Mouse (Mus musculus) layer of hippocampus, postnatal 25 days (tissue): Measurements from ENCODE around the gene Cbarp. TPM values are rescaled to one million over a fixed set of nuclear protein-coding genes. Genes with fewer than 3 reads are reported as not detected.

ENCODE experiments used
- DNase-seq, 2 experiments: peaks; one replicate each; pipeline ENCODE4 v3.0.0; 2022; ENCODE audit warnings: mixed read lengths in 2 of 2, low spot score in 1 of 2; ENCODE audit errors: extremely low spot score in 1 of 2
- total RNA-seq, 2 experiments: library from RNA; stranded (reverse); gene quantifications; 2 replicates each; pipeline ENCODE4 v1.2.3; 2021

The Cbarp gene
- total RNA-seq, 2 experiments from 2014 or later = 399 to 401 TPM

DNA sequence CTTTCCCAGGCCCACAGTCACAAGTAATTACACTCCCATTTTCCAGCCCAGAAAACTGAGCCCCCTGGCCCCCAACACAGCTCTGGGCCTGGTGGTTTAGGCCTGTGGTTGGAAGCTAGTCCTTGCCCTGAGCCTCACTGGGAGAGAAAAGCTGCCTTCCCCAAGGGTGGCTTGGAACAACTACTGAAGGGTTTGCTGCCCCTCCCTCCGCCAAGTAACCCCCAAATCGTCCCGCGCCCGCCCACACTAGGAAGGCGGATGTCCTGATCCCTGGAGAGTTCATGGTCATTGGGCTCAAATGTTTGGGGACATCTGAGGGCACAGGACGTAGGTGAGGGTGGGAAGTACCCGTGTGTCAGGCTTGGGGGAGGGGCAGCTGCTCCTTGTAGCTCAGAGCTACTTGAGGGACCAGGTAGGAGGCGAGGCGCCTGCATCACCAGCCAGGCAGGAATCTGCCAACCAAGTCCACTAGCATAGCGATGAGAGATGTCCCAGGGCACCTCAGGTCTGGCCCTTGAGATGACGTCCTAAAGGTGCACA, 18.5 kb upstream of the Cbarp start:
- no peak for DNase-seq

DNA sequence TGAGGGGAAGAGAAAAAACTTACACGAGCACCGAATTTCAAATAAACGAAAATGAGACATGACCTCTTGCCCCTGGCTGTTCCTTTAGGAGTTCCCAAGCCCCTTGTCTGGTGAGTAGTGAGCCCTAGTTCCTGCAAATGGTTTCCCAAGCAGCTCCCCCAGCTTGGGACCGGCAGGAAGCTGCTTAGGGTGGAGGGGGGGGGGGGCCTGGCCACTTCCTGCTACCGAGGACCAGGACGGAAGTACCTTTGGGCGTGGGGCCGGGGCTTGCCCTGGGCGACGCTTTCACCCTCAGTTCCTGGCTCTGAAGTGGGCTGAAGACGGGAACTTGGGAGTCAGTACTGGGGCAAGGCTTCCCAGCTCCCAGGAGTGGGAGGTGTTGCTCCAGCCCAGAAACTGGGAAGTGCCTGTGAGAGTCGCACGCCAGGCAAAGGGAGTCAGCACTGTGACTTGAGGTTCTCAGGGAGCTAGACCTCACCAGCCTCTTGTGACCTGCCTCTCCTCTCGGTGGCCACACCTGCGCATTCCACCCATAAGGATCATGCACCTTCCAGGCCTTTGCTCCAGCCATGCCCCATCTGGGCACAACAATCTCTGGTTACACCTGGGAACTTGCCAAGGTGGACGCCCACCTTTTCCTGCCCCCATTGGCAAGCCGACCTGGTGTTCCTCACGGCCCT, 17.8 kb upstream of the Cbarp start:
- no peak for DNase-seq

DNA sequence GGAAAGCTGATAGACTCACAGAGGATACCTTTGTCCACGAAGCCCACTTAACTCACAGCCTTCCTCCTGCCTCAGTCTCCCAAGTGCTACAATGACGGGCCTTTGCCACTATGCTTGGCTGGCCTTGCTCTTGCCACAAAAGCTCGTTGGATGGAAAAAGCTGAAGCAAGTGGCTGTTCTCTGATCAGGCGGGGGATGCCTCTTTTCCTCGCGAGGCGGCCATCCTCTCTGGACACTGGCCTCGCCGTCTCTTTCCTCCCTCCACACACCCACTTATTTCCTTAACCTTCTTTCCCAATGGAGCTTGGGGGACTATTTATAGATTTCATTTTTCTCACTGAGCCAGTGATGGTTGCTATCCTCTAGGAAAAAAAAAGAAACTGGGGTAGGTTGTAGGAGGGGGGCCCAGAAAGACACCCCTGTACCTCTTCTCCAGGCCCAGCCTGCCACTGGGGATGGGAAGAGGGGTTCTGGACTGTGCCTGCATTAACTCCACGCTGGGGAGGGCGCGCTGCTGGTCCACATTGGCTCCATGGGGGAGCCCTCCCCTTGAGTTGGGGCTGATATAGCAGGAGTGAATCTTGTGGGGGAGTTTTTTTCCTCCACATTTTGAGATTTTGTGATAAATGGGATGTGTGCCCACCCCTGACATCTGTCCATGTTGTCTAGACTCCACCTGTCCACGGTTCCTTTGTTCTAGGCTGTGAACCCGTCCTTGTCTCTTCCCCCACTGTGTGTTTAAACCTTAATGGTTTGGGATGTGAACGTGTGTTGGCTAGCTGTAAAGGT, 16.7 kb upstream of the Cbarp start:
- DNase-seq = no peak

DNA sequence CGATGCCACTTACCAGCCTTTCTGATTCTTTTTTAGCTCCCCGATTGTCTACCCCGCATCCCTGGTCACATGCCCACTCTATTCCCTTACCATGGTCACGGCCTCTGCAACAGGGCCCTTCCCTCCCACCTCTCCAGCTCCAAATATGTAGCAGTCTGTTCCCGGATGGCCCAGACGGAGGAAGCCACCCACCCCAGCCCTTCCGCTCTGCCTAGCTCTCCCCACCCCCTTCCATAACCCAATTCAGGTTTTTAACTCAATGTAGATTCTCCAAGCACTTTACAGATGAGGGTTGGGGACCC, 16.1 kb upstream of the Cbarp start:
- DNase-seq = no peak

DNA sequence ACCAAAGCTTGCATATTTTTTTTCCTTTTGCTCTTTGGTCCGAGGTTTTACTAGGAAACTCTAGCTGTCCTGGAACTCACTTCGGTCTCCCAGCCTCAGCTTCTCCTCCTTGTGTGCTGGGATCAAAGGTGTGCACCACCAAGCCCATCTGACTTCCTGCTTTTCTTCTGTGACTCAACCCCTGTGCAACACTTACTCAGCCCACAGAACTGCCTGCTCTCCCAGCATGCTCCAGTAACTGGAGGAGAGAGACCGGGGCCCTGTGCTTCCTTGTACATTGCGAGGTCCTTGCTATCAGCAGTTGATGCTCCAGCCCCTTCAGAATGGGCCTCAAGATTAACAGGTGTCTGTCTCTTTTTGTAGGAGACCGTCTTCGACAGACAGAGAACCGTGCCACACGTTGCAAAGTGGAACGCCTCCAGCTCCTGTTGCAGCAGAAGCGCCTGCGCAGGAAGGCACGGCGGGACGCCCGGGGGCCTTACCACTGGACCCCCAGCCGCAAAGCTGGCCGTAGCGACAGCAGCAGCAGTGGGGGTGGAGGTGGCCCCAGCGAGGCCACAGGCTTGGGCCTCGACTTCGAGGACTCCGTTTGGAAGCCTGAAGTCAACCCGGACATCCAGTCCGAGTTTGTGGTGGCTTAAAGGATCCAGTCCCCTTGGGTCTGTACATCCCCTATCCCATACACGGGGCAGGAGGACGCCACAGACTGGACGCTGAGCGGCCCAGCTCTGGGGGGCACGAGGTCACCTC, 15.5 kb upstream of the Cbarp start:
- no peak for DNase-seq

DNA sequence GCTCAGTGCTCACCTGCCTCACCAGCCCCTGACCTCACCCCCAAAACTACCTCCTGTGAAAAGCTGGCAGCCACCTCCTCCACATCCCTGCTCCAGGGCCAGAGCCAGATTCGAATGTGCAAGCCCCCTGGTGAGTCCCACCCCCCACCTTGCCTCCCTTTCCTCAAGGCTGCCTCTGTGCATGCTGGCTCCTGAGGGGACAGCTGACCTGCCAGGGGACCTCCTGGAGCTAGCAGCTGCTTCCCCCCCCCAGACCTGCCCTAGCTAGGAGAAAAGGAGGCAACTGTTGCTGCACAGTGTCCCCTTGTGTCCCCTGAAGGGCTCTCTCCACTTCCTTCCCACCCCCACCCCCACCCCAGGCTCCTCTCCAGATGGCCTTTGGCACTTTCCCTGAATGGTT, 14.6 kb upstream of the Cbarp start:
- no peak for DNase-seq

DNA sequence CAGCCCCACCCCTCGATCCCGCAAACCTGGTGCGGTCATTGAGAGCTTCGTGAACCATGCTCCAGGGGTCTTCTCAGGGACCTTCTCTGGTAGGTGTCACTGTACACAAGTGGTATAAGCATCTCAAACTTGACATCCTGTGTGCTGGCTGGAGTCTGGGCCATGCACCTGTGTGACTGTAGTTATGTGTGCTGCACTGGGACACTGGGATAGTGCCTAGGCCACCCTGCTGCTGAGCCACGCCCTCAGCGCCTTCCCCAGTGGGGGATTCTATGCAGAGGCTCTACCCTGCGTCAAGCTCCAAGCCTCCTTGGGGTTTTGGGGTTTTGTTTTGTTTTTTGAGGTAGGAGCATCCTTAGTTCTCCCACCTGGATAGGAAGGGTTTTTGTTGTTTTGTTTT, 13.7 kb upstream of the Cbarp start:
- no peak for DNase-seq

DNA sequence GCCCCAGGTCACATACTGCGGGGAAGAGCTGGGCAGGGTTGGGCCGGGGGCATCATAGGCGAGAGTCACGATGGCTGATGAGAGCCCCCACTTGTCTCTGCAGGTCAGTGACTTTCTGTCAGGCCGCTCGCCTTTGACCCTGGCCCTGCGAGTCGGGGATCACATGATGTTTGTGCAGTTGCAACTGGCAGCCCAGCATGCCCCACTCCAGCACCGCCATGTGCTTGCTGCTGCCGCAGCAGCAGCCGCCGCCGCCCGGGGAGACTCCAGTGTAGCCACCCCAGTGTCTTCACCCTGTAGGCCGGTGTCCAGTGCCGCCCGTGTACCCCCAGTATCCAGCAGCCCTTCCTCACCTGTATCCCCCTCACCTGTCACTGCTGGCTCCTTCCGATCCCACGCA, 13.1 kb upstream of the Cbarp start:
- no peak for DNase-seq

DNA sequence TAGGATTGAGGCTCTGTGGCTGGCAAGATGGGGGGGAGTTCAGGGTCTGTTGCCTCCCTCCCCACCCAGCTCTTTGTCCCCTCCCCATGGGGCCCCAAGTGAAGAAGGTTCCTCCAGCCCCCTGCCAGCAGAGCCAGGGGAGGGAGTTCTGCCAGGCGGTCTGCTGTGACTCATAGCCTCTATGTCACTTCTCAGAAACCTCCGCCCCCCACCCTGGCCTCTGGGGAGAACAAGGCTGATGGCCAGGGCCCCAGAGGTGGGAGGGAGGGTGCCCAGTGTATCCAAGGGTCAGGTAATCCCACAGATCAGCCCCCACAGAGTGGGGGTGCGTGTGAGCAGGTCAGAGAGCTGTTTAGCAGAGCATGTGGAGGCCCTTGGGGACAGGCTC, 12.2 kb upstream of the Cbarp start:
- no peak for DNase-seq

DNA sequence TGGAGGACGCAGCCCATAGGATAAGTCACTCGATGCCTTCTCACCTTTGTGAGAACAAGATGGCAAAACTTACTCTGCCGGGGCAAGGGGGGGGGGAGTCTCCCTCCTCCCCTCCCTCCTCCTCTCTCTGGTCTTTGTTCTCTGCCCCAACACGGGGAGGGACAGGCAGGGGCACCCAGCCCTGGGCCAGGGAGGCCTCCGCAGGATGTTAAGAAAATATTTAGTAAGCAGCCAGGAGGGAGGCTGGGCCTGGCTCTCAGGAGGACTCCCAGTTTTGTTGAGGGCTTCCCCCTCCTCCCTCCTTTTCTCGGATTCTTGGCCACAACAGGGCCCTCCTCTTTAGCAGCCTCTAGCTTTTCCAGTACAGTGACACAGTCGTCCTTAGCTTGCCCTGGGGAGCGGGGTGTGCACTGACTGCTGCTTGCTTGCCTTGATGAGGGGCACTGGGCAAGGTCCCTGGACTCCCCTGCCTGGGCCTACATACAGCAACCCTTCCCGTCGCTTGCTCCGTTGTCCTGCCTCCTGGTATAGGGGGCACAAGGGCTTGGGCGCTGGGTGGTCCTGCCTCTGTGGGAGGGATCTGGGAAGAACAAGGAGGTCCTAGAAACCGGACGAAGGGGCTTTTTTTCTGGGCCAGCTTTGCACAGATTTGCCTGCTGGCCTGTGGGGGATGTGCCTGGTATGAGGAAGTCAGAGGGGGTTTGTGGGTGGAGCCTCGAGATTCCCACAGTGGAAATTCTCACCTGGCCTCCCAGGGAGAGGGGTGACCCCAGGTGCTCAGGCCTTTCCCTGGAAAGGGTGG, 11.6 kb upstream of the Cbarp start:
- no peak for DNase-seq

DNA sequence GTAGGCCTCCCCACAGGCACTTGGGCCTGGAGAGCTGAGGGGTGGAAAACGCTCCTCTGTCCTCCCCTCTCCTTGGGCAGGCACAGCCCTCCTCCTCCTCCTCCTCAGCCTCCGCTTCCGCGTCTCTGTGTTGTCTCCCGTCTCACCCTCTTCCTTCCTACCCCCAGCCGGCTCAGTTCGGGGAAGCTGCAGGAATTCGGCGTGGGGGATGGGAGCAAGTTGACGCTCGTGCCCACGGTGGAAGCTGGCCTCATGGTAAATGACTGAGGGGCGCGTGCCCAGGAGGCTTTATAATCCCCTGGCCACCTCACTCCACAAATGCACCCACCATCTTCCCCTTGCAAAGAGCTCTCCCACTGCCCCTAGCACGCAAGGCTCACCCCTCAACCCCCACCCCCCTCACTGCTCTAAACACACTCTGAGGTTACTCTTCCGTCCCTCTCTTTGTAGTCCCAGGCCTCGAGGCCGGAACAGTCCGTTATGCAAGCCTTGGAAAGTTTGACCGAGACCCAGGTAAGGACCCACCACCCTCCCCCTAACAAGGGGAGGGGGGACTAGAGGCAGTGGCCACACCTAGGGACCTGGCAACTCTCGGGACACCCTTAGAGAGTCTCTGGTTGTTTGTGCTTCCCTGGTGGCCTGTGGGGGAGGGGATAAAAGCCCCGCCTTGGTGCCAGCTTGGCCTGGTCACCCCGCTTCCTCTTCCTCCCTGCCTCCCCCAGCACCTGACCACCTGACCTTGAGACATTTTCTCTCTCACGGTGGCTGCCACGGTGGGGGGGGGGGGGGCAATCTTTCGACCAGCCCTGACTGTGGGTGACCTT, 10.8 kb upstream of the Cbarp start:
- no peak for DNase-seq

DNA sequence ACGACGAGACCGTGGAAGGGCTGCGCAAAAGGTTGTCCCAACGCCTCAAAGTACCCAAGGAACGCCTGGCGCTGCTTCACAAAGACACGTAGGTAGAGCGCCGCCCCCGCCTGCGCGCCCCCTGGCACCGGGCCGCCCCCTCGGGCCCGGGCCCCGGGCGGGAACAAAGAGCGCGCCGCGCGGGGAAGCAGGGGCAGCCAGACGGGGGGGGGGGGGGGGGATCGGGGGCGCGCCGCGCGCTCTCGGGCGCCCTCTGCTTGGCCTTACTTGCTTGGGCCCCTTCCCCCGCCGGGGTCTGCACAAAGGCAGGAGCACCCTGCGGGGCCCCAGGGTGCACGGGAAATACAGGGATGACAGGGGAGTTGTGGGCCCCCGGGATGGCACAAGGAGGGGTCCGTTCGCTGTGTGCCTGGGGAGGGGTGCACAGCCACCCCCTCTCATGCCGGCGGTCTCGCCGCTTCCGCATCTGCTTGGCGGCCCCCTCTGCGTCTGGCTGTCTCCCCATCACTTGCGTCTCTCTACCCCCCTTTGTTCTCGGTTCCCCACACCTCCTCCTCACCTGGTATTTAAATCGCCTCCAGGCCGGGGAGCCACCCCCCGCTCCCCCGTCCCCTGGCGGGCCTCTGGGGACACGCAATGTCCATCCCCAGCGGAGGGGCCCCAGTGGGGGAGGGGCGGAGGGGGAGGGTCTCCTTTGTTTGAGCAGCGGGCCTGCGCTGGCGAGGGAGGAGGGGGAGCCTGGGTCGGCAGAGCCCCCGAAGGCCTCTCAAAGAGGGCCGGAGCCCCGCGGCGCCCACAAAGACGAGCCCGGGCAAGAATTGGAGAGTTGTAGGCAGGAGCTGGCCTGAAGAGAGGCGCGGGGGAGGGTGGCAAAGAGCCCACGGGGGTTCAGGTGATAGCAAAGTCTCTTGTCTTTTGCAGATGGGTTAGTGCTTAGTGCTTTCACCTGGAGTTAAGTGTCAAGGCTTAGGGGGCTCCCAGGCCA, 9.9 kb upstream of the Cbarp start:
- DNase-seq = no peak

DNA sequence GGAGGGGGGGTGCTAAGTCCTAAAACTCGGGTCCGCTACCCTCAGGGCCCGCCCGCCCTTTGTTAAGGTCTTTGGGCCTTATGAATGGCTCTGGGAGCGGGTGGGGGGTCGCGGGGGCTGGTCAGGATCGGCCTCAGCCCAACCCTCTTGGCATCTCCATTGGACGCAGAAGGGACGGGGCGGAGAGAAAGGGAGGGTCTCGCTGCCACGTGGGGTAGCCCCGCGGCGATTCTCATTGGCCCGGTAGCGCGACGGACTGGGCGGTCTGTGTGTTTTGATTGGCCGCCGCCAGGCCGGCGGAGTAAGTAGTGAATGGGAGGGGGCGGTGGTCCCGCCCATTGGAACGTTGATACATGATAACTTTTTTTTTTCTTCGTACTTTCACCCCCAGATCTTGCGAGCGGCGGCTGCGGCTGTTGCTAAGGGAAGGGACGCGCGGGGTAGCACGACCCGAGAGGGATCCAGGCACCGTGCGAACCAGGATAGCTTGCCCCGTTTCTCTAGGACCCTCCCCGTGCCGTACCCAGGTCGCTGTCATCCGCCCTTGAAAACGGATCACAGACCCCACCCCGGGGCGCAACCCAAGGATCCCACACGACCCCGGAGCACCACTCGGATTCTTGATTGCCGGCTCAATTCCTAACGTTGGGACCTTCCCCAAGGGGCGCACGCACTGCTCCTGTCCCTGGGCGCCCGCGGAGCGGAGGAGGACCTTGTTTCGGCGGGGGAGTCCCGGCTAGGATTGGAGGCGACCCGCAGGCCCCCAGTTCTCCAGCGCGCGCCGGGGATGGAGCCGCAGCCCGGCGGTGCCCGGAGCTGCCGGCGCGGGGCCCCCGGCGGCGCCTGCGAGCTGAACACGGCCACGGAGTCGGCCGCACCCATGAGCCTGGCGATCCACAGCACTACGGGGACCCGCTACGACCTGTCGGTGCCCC, 8.9 kb upstream of the Cbarp start:
- peak; percentile 83 to 92 for DNase-seq

DNA sequence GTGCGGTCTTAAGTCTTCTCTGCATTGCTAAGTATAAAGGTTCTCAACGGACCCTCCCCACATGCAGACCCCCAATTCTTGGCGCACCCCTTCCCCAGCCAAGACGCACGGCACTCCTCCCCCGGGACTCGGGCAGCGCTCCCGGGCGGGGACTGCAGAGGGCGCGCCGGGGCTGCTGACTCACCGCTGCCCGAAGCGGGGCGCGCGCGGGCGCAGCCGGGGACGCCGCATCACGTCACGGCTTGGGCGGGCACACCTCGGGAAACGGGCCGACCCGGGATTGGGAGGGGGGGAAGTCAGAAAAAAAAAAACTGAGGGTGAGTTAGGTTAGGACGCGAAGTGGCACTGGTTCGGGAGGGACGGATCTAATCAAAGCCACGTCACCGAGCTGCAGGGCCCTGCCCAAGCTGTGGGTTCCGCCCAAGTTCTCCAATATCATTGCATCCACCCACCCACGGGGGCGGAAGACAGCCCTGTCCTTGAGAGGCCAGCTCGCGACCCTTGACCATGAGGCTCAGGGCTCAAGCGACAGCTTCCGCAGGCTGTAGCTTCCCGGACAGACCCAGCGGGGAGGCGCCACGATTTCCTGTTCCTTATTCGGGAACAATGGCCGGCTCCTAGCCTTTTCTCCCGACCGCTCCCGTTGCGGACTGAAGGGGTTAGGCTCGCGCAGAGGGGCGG, 8.1 kb upstream of the Cbarp start:
- DNase-seq = peak; percentile 91 to 92

DNA sequence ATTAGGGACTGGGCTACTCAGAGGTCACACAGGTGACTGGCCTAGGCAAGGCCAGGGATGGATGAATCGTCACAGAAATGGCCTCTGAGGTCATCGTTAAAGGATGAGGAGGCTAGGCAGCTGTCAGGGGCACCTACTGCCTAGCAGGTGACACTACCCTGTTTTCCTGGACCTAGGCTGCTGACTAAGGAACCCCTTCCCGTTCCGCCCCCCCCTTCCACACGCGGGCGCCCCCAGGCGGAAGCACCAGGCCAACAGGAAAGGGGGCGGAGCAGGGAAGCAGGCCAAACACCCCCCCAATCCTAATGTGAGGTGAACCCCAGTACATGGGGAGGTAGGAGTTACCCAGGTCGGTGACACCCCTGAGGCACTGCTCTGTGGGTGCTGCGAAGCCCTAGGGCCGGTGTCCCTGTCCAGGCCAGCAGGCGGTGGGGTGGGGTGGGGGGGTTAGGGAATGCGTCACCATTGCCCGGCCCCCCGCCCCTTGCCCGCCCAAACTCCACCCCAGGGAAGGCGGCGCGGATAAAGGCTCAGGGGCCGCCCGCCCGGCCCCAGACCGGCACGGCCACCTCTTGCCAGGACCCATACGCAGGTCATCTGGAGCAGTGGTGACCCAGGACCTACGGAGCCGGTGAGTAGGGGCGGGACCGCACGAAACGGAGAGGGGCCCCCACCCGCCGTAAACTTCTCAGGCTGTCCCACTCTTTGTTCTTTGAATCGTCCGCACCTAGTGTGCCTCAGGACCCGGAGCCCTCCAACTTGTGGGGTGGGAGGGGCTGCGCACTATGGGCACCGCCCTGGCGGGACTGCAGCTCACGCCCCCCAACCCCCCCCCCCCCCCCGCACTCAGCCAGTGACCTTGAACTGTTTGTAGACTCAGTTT, 7.3 kb upstream of the Cbarp start, which contains the start of gene Midn:
Gene Midn (plus strand): TSS at position 554 of the 883 bp plus-strand sequence.
- DNase-seq = no peak
